Mouse (Mus musculus) monocyte, adult 59 days (primary cell): ENCODE data around the gene Kcnf1. TPM values are rescaled to one million over a fixed set of nuclear protein-coding genes. Genes with fewer than 3 reads are reported as not detected.

Experiments used
- total RNA-seq, 2 experiments: library from RNA; stranded (reverse); gene quantifications; one replicate each; pipeline ENCODE4 v1.2.4; 2023

The Kcnf1 gene
- not detected for total RNA-seq

GRCm38 (mm10) chr12:17176757-17177092 lies at the start of gene Kcnf1:
TSS of gene Kcnf1 (minus strand) at chr12:17176888.

Other genes starting within 250 kb of the Kcnf1 start
- gene Pqlc3, start 176.5 kb downstream of the Kcnf1 start, total RNA-seq: 10 to 100 TPM; 54.4 to 67.5 TPM
- gene 2410004P03Rik, start 165.2 kb downstream of the Kcnf1 start, total RNA-seq: 1 to 10 TPM in 1 of 2 experiments, under 1 TPM in 1; 0.46 to 1.4 TPM
- 100 to 1,000 TPM; 185 to 189 TPM for gene Pdia6, start 89.7 kb upstream of the Kcnf1 start, total RNA-seq
- not detected for gene Atp6v1c2, start 152.5 kb upstream of the Kcnf1 start, total RNA-seq
- gene Nol10, start 171.6 kb upstream of the Kcnf1 start, total RNA-seq: 10 to 100 TPM; 10.4 to 11.2 TPM